Mouse (Mus musculus) embryonic facial prominence, embryonic 12.5 days (tissue): Measurements from ENCODE around the gene Ralgps1. TPM values are rescaled to one million over a fixed set of nuclear protein-coding genes. Genes with fewer than 3 reads are reported as not detected.
"Not testable (repeated sequence)": the region's sequence is repeated elsewhere in the genome, so short reads cannot be mapped to it uniquely, and the experiment has no call there.

ENCODE experiments used
- ATAC-seq: fragments of 200-750 bp; cut with Nextera tagmentation; 2 replicates; pipeline ENCODE4 v1.8.0; 2017; ENCODE audit not compliant: insufficient number of reproducible peaks, insufficient read depth, low FRiP score, low TSS enrichment
- H3K27ac ChIP-seq: fragments of 300-500 bp; sonication (generic); 2 replicates; pipeline ENCODE4 v1.5.1; 2016; ENCODE audit warnings: mild to moderate bottlenecking
- H3K27me3 ChIP-seq: fragments of 300-500 bp; sonication (generic); 2 replicates; pipeline ENCODE4 v1.6.1; 2016; ENCODE audit warnings: mild to moderate bottlenecking, moderate library complexity
- H3K36me3 ChIP-seq: fragments of 300-500 bp; sonication (generic); 2 replicates; pipeline ENCODE4 v1.6.1; 2016; ENCODE audit warnings: mild to moderate bottlenecking
- H3K4me1 ChIP-seq: fragments of 300-500 bp; sonication (generic); 2 replicates; pipeline ENCODE4 v1.6.1; 2016
- H3K4me2 ChIP-seq: fragments of 300-500 bp; sonication (generic); replicated peaks from 2 replicates; pipeline ENCODE4 v1.6.1; 2016; ENCODE audit warnings: mild to moderate bottlenecking, moderate library complexity
- H3K4me3 ChIP-seq: fragments of 300-500 bp; sonication (generic); 2 replicates; pipeline ENCODE4 v1.5.1; 2016; ENCODE audit warnings: mild to moderate bottlenecking
- H3K9ac ChIP-seq: fragments of 300-500 bp; sonication (generic); 2 replicates; pipeline ENCODE4 v1.6.1; 2016; ENCODE audit warnings: mild to moderate bottlenecking, moderate library complexity
- H3K9me3 ChIP-seq: fragments of 300-500 bp; sonication (generic); 2 replicates; pipeline ENCODE4 v1.6.1; 2016; ENCODE audit warnings: mild to moderate bottlenecking, moderate library complexity
- WGBS: fragments of 180-500 bp; shearing (Covaris S2); methylation state at CpG from one replicate; pipeline ENCODE4 v1.1.7; 2016; 5-methylcytosine and 5-hydroxymethylcytosine counted together
- microRNA-seq: library from miRNA; unstranded; fragments of <30 nt; microRNA quantifications from one replicate; pipeline ENCODE4, GENCODE M21; 2017
- polyA plus RNA-seq: library from polyadenylated mRNA; unstranded; fragments of >200 nt; fragmentation: Nextera tagmentation; extraction: Ambion mirVana; gene quantifications from 2 replicates; pipeline ENCODE4 v1.2.1, GENCODE M21; 2016

Ralgps1 gene
- polyA plus RNA-seq, 1 experiment from 2014 or later, result 4.8 TPM

DNA sequence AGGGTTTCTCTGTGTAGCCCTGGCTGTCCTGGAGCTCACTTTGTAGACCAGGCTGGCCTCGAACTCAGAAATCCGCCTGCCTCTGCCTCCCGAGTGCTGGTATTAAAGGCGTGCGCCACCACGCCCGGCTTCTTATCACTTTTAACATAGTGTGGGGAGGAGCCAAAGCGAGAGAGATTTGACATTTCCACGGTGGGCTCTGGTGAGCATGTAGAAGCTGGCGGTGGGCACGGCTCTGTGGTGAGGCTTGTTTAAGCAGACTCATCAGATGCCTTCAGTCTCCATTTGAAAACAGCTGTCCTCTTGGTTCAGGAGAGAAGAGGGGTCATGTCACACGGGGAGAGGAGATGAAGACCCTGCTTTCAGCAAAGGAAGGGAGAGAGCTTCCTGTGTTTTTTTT, 274.0 kb downstream of the Ralgps1 start:
- 83% methylated on average over 12 of the region's 12 CpGs for WGBS

DNA sequence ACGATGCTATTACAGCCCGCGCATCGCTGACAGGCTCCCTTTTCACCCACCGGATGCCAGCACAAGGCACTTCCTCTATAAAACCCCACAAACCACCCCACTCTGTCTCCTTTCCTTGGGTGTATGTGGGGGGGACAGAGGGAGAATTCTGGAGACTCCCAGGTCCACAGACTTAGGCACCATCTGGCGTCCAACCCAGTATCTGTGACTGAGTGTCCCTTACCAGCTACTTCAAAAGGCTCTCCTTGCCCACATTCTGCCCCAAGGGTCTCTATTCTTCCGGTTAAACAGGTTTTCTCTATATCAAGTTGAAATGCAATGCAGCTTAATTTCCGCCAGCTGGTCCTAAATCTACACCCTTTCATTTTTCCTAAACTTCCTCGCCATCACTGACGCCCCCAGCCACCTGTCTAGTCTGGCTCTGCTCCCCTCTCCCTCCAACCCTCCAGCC, 276.0 kb downstream of the Ralgps1 start:
- no peak for ATAC-seq
- WGBS, result 54% methylated on average over 10 of the region's 10 CpGs
- H3K4me2 ChIP-seq, result no peak overlapping the region
- H3K9me3 ChIP-seq, result no peaks in the 10 kb centered on the region
- H3K27me3 ChIP-seq, result no peaks in the 10 kb centered on the region
- no peaks in the 10 kb centered on the region for H3K36me3 ChIP-seq
- no peak overlapping the region for H3K27ac ChIP-seq
- H3K4me1 ChIP-seq, result no peaks in the 10 kb centered on the region
- H3K9ac ChIP-seq, result no peak overlapping the region
- no peak overlapping the region for H3K4me3 ChIP-seq

More for the DNA sequence above, 274.0 kb downstream of the Ralgps1 start:
- not testable (repeated sequence) for H3K4me1 ChIP-seq, ATAC-seq, H3K36me3 ChIP-seq, H3K4me3 ChIP-seq, H3K9ac ChIP-seq, H3K4me2 ChIP-seq, H3K27ac ChIP-seq, H3K9me3 ChIP-seq, H3K27me3 ChIP-seq

DNA sequence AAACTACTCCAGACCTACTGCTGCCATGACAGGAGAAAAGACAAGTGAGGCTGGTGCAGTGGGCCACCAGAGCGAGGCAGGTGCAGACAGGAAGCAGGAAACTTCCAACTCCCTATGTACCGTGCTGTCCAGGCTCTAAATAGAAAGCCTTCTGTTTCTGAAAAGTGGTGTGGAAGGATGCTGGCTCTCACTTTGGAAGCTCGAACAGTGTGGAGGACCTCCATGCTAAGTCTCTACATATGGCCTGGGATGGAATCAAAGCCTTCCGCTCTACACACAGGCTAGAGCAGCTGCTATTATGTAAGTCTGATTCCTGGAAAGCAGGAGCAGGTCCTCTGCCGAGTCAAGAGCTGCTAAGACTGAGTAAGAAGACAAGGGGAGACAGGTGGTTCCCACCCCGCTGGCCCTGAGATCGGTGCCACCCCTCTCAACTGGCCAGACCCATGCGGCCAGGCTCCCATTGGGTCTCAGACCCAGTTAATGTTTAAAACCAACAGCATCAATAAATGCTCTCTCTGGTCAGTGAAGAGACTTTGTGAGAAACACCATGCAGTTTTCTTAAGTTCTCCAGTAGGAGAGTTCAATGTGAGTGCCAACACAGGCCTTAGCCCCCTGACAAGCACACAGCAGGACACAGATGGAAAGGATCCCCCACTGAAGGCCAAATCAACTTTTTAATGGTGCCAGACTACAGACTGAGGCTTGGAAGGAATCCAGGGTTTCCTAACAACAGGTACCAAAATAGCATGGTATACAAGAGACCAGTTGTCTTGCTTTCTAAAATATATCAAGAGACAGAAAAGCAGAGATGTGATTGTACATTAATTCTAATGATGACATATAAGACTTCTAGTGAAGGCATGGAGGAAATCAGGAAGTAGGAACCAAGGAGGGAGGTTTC, 280.4 kb downstream of the Ralgps1 start:
- ATAC-seq, result no peak
- H3K27me3 ChIP-seq, result no peaks in the 10 kb centered on the region
- no peak overlapping the region for H3K4me2 ChIP-seq
- WGBS, result 87% methylated on average over 8 of the region's 8 CpGs
- H3K4me3 ChIP-seq, result no peak overlapping the region
- H3K27ac ChIP-seq, result no peak overlapping the region
- no peaks in the 10 kb centered on the region for H3K36me3 ChIP-seq
- no peaks in the 10 kb centered on the region for H3K4me1 ChIP-seq
- H3K9ac ChIP-seq, result no peak overlapping the region
- H3K9me3 ChIP-seq, result no peaks in the 10 kb centered on the region

DNA sequence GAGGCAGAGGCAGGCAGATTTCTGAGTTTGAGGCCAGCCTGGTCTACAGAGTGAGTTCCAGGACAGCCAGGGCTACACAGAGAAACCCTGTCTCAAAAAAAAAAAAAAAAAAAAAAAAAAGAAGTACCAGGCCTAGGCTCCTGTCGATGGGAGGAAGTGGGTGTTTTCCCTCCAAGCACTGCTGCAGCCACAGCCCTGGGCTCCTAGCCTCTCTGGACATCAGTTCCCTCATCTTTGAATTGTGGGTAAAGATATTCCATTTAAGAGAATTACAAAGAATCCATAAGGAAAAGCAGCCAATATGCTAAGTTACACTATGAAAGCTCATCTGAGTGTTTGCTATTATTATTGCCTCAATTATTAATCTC, 281.3 kb downstream of the Ralgps1 start:
- H3K4me3 ChIP-seq, ATAC-seq, H3K4me2 ChIP-seq, H3K9me3 ChIP-seq, H3K9ac ChIP-seq, H3K27ac ChIP-seq, H3K4me1 ChIP-seq, H3K27me3 ChIP-seq, H3K36me3 ChIP-seq: not testable (repeated sequence)
- 71% methylated on average over 1 of the region's 1 CpGs for WGBS

DNA sequence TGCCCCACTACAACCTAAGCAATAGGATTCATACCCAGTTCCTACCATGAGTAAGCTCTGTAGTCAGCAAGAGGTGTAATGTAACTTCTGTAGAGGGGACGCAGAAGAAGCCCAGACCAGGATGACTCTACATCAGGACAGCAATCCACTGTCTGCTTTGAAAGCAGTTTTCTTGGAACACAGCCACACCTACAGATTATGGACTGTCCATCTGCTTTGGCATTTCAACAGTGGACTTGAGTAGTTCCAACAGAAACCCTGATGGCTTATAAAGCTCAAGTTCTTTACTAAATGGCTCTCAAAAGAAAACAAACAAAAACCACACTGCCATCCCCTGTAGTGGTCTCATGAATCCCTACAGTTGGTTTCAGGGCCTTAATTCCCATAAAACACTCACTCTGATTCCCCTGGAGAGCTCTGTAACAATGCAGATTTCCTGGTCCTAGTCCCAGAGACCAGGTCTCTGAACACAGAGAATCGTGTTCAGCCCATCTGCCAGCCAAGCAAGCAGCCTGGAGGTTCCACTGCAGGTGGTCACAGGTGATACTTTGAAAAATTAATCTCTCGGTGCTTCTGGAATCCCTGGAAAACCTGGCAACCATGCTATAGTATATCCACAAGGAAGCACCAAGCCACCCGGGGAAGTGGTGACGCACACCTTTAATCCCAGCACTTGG, 281.8 kb downstream of the Ralgps1 start:
- no peaks in the 10 kb centered on the region for H3K36me3 ChIP-seq
- WGBS, result 83% methylated on average over 5 of the region's 5 CpGs
- no peaks in the 10 kb centered on the region for H3K27me3 ChIP-seq
- H3K27ac ChIP-seq, result no peak overlapping the region
- H3K9ac ChIP-seq, result no peak overlapping the region
- H3K4me2 ChIP-seq, result no peak overlapping the region
- H3K4me3 ChIP-seq, result no peak overlapping the region
- no peaks in the 10 kb centered on the region for H3K4me1 ChIP-seq
- no peaks in the 10 kb centered on the region for H3K9me3 ChIP-seq
- no peak for ATAC-seq

DNA sequence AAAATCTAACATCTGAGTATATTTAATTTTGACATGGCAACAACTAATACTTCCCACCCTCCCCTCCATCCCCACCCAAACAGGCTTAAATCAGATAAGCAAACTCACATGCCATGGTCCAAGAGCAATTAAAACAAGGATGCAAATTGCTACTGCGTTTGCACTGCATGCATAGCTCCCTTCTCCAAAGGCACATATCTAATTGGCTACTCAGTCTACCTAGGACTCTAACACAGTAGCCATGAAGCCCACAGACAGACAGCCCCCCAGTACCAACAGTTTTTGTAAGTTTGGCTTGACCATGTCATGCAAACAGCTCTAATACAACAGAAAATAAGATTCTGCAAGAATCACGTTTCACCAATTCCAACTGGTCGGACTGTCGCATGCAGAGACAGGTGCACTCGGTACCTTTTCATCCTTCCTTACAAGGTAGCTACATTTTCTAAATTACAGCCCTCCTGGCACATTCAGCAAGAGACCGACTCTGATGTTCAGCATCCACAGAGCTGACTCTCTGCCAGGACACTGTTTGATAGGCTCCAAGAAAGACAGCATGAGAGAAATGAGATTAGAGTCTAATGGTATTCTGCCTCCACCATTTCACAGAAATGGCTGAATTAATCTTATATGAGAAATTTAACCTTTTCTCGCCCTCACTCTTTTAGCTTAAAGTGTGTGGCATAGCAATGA, 284.5 kb downstream of the Ralgps1 start:
- H3K27ac ChIP-seq, result no peak overlapping the region
- H3K27me3 ChIP-seq, result no peaks in the 10 kb centered on the region
- H3K4me3 ChIP-seq, result no peak overlapping the region
- WGBS, result 77% methylated on average over 7 of the region's 7 CpGs
- no peaks in the 10 kb centered on the region for H3K36me3 ChIP-seq
- ATAC-seq, result no peak
- no peak overlapping the region for H3K4me2 ChIP-seq
- no peaks in the 10 kb centered on the region for H3K9me3 ChIP-seq
- no peaks in the 10 kb centered on the region for H3K4me1 ChIP-seq
- no peak overlapping the region for H3K9ac ChIP-seq

DNA sequence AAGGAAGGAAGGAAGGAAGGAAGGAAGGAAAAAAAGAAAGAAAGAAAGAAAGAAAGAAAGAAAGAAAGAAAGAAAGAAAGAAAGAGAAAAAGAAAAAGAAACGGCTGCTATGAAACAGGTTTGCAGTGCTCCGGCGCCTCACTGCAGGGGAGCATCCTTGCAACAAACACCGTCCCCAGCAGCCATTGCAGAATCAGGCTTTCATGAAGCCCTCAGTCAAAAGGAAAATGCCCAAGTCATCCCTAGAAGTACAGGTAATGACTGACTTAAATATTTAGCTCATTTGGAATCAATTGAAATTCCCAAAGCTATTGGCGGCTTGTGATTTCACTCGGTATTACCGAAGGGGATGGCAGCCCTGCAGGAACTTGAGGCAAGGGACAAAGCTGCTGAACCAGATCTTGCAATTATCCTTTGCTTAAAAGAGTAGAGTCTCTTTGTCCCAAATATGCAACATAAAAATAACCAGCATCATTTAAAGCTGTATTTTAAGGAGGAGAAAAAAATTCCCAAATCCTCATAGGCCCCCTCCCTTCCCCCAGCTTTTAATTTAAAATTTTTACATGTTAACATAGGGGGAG, 285.2 kb downstream of the Ralgps1 start:
- no peaks in the 10 kb centered on the region for H3K9me3 ChIP-seq
- no peak for ATAC-seq
- no peak overlapping the region for H3K4me2 ChIP-seq
- 45% methylated on average over 7 of the region's 7 CpGs for WGBS
- H3K4me1 ChIP-seq, result no peaks in the 10 kb centered on the region
- H3K4me3 ChIP-seq, result no peak overlapping the region
- H3K27ac ChIP-seq, result no peak overlapping the region
- H3K36me3 ChIP-seq, result no peaks in the 10 kb centered on the region
- H3K27me3 ChIP-seq, result no peaks in the 10 kb centered on the region
- H3K9ac ChIP-seq, result no peak overlapping the region

DNA sequence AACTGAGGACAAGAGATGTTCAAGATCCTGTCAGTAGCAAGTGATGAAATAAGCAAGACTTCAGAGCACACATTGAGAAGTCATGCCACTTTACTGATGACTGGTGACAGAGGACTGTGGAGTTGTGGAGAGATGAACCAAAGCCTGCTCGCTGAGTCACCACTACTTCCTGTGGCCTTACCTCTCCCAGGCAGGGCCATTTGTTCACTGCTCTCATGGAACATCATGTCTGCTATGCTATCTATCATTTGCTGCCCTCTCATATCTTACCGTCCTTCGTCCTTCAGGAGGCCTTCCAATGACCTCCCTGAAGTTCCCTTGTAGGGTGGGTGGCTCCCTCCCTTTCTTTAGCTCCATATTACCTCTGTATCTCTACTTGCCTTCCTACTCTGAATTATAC, 287.1 kb downstream of the Ralgps1 start:
- no peak overlapping the region for H3K9ac ChIP-seq
- no peak for ATAC-seq
- peaks cover 7% of the 10 kb centered on the region; the same call in 1 of the 2 replicates for H3K4me1 ChIP-seq
- WGBS, result 80% methylated on average over 3 of the region's 3 CpGs
- no peak overlapping the region for H3K4me2 ChIP-seq
- no peaks in the 10 kb centered on the region for H3K27me3 ChIP-seq
- H3K36me3 ChIP-seq, result no peaks in the 10 kb centered on the region
- H3K9me3 ChIP-seq, result no peaks in the 10 kb centered on the region
- no peak overlapping the region for H3K27ac ChIP-seq
- no peak overlapping the region for H3K4me3 ChIP-seq

Small RNA genes lying within 50 kb of the gene (microRNA-seq; reads per million reads assigned to microRNA genes)
- gene Gm25998, result not detected

Other genes starting within 250 kb of the Ralgps1 start
- 12.3 and 14.3 TPM in 2 replicates for gene Garnl3, start 239.8 kb downstream of the Ralgps1 start, polyA plus RNA-seq
- gene Angptl2, start 155.4 kb downstream of the Ralgps1 start, polyA plus RNA-seq, result 42.6 and 43.9 TPM in 2 replicates
- gene Zbtb34, start 59.8 kb upstream of the Ralgps1 start, polyA plus RNA-seq, result 9.4 and 9.6 TPM in 2 replicates
- gene Zbtb43, start 97.1 kb upstream of the Ralgps1 start, polyA plus RNA-seq, result 20.7 and 21.8 TPM in 2 replicates